Mouse (Mus musculus) Patski (cell line): ENCODE measurements around the gene 3100002H09Rik. TPM values are rescaled to one million over a fixed set of nuclear protein-coding genes. Genes with fewer than 3 reads are reported as not detected.

ENCODE experiments used
- ATAC-seq: fragments of 100-300 bp; one replicate; pipeline ENCODE4 v1.8.0; 2021
- CTCF ChIA-PET: fragments of 350-600 bp; sonication (Branson Sonifier 250); formaldehyde crosslinking; loops from one replicate; lab custom pipeline; 2022; ENCODE audit warnings: inconsistent platforms; lab: Charles Lee
- POLR2A ChIA-PET: fragments of 350-600 bp; sonication (Branson Sonifier 250); formaldehyde crosslinking; loops from one replicate; lab custom pipeline; 2022; ENCODE audit warnings: antibody characterized with exemption, inconsistent platforms; lab: Charles Lee
- DNase-seq: peaks from one replicate; pipeline ENCODE4 v3.0.0-alpha.2; 2011; ENCODE audit warnings: low read depth, low spot score
- H3K27me3 ChIP-seq: fragments of 371-371 bp; one replicate; pipeline ENCODE4 v1.5.1; 2021
- CTCF ChIP-seq: fragments of 100-300 bp; IDR thresholded peaks from one replicate; pipeline ENCODE4 v1.5.1; 2021
- in situ Hi-C: fragments of 300-500 bp; cut with MboI; formaldehyde crosslinking; loops from 3 replicates; pipeline ENCODE4 v1.11.1; 2018; ENCODE audit warnings: low pct_unique_long_range_greater_than_20kb, mixed read lengths
- polyA plus RNA-seq: library from polyadenylated mRNA; unstranded; gene quantifications from one replicate; pipeline ENCODE4 v1.2.3, GENCODE M21; 2021

Gene 3100002H09Rik
- polyA plus RNA-seq, 1 experiment from 2014 or later = not detected

DNA sequence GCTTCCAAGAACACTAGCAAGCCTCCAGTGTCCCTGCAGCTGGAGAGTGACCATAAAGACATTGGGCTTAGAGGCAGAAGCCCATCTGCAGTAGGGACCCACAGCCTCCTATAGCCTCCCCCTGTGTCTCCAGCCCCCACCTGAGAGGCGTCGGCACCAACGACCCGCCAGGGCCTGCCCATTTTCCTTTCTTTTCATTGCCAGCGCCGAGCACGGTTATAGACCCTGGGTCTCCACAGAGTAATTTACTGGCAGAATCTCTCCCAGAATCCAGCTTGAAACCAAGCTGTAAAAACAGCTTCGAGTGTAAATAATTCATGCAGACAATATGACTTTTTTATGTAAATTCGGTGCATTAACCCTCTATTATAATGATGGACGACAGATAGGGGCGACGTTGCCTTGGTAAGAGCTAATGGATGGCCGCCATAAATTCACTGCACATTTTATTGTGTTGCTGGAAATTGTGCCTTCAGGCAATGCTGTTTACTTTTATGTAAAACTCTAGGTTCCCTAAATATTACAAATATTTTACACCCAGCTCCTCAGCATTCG lies 4.9 kb upstream of the 3100002H09Rik start:
- DNase-seq (no peak), ATAC-seq (no peak)
- in situ Hi-C loops = no loop called here
- CTCF ChIA-PET = no interaction called here
- TF ChIP-seq CTCF = no peak
- POLR2A ChIA-PET = no interaction called here
- peaks cover 3% of the 10 kb centered on the region for H3K27me3 ChIP-seq

GRCm38 (mm10) chr4:124614189-124614588 lies 3.6 kb upstream of the 3100002H09Rik start:
- in situ Hi-C loops = no loop called here
- TF ChIP-seq CTCF = no peak
- H3K27me3 ChIP-seq = peaks cover 3% of the 10 kb centered on the region
- CTCF ChIA-PET = interaction anchor here (1.2 kb wide), 1 partner anchor 43 kb away, joined by 3 read pairs; no protein-coding TSS in a partner anchor
- DNase-seq = no peak
- no peak for ATAC-seq
- POLR2A ChIA-PET = no interaction called here

DNA sequence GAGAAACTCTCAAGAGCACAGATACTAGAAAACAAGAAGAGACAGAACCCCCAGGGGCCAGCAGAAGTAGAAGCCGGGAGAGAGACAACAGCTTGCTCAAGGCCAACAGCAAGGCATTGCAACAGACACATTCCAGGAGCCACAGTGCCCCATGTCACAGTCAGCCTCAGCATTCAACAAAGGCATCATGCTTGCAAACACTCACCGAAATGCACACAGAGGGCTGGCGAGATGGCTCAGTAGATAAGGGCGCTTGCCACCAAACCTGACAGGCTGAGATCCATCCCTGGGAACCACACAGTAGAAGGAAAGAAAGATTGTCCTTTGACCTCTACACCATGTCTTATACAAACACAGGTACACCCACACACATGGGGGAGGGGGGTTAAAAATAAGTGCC lies 1.2 kb upstream of the 3100002H09Rik start:
- peaks cover 4% of the 10 kb centered on the region for H3K27me3 ChIP-seq
- no peak for ATAC-seq
- in situ Hi-C loops = no loop called here
- ChIA-PET POLR2A (no interaction called here), CTCF (no interaction called here)
- TF ChIP-seq CTCF = no peak
- DNase-seq = no peak

GRCm38 (mm10) chr4:124610066-124610465 lies 537 bp downstream of the 3100002H09Rik start:
- ATAC-seq (no peak), DNase-seq (no peak)
- CTCF ChIA-PET = no interaction called here
- POLR2A ChIA-PET = no interaction called here
- in situ Hi-C loops = no loop called here
- TF ChIP-seq CTCF = no peak
- peaks cover 4% of the 10 kb centered on the region for H3K27me3 ChIP-seq

GRCm38 (mm10) chr4:124607166-124607565 lies 3.4 kb downstream of the 3100002H09Rik start:
- DNase-seq (no peak), ATAC-seq (no peak)
- ChIA-PET CTCF (no interaction called here), POLR2A (no interaction called here)
- TF ChIP-seq CTCF = no peak
- in situ Hi-C loops = no loop called here
- peaks cover 4% of the 10 kb centered on the region for H3K27me3 ChIP-seq

DNA sequence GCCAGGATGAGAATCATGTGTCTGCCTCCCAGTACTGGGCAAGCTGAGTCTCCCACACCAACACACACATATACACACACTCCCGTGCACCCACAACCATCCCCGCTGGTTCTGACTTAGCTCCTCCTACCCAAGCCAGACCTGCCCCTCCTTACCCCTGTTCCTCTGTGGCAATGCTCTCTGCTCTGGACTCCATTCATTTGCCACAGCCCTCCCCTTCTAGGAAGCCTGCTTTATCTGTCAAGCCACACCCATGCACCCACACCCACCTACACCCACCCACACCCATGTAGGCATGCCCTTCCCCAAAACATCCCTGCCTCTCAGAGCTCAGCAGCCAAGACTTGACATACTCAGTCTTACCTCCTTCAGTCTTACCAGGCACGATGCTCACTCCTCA lies 4.4 kb downstream of the 3100002H09Rik start:
- ATAC-seq = no peak
- H3K27me3 ChIP-seq = peaks cover 4% of the 10 kb centered on the region
- ChIA-PET CTCF (no interaction called here), POLR2A (no interaction called here)
- DNase-seq = no peak
- in situ Hi-C loops = no loop called here
- TF ChIP-seq CTCF = no peak

GRCm38 (mm10) chr4:124605255-124605654 lies 5.3 kb downstream of the 3100002H09Rik start:
- CTCF ChIA-PET = no interaction called here
- no peak for TF ChIP-seq CTCF
- H3K27me3 ChIP-seq = peaks cover 4% of the 10 kb centered on the region
- no peak for ATAC-seq
- POLR2A ChIA-PET = no interaction called here
- in situ Hi-C loops = no loop called here
- no peak for DNase-seq

- in situ Hi-C loops = no loop called here
- ChIA-PET CTCF (no interaction called here), POLR2A (no interaction called here)
- ATAC-seq (no peak), DNase-seq (no peak)
- H3K27me3 ChIP-seq = peaks cover 4% of the 10 kb centered on the region
- TF ChIP-seq CTCF = no peak
These were observed 6.9 kb downstream of the 3100002H09Rik start for GRCm38 (mm10) chr4:124603712-124604111.

- ATAC-seq (no peak), DNase-seq (no peak)
- ChIA-PET POLR2A (no interaction called here), CTCF (no interaction called here)
- in situ Hi-C loops = no loop called here
- no peak for TF ChIP-seq CTCF
- peaks cover 3% of the 10 kb centered on the region for H3K27me3 ChIP-seq
These were observed 14.7 kb downstream of the 3100002H09Rik start for GRCm38 (mm10) chr4:124595929-124596328.

GRCm38 (mm10) chr4:124594933-124595332 lies 15.7 kb downstream of the 3100002H09Rik start:
- H3K27me3 ChIP-seq = peaks cover 3% of the 10 kb centered on the region
- DNase-seq (no peak), ATAC-seq (no peak)
- ChIA-PET CTCF (interaction anchor here (1.1 kb wide), 1 partner anchor 24 kb away, joined by 4 read pairs; no protein-coding TSS in a partner anchor), POLR2A (no interaction called here)
- in situ Hi-C loops = no loop called here
- TF ChIP-seq CTCF = no peak

GRCm38 (mm10) chr4:124593691-124594090 lies 16.9 kb downstream of the 3100002H09Rik start:
- ChIA-PET CTCF (no interaction called here), POLR2A (no interaction called here)
- ATAC-seq = no peak
- DNase-seq = no peak
- in situ Hi-C loops = no loop called here
- TF ChIP-seq CTCF = no peak
- H3K27me3 ChIP-seq = peaks cover 3% of the 10 kb centered on the region

GRCm38 (mm10) chr4:124593210-124593609 lies 17.4 kb downstream of the 3100002H09Rik start:
- H3K27me3 ChIP-seq = peaks cover 2% of the 10 kb centered on the region
- ATAC-seq (no peak), DNase-seq (no peak)
- in situ Hi-C loops = no loop called here
- no peak for TF ChIP-seq CTCF
- ChIA-PET POLR2A (no interaction called here), CTCF (no interaction called here)
